Mouse (Mus musculus): ENCODE measurements around the gene Smc1b. TPM values are rescaled to one million over a fixed set of nuclear protein-coding genes. Genes with fewer than 3 reads are reported as not detected.
A peak's percentile ranks its signal among the peaks of the same experiment; 100 is the strongest.

The Smc1b gene
- polyA plus RNA-seq, 1 experiment from 2014 or later, result 0.18 TPM

DNA sequence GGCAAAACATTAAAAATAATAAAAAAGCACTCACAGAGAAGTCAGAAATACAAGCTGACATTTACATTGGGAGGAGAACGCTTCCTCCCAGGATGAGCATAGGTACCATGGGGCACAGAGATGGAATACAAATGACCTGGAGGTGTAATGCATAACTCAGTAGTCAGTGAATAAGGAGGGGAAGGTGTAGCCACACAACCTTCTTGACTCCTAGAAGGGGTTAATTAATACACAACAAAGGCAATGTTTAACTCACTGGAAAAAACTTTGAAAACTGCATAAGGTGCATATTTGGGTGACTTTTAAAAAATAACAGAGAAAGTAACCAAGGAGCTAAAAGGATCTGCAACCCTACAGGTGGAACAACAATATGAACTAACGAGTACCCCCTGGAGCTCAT lies 59.1 kb downstream of the Smc1b start:
- H3K36me3 ChIP-seq, result no peaks in the 10 kb centered on the region
- no peak for ATAC-seq (ENCODE audit: insufficient read depth, low FRiP score, low read depth)
- no peak overlapping the region for H3K27ac ChIP-seq
- no peaks in the 10 kb centered on the region for H3K27me3 ChIP-seq (replicated peaks)
- WGBS, result 79% methylated on average over 2 of the region's 2 CpGs
- no peak overlapping the region for H3K9ac ChIP-seq
- no peaks in the 10 kb centered on the region for H3K4me1 ChIP-seq
- no peaks in the 10 kb centered on the region for H3K9me3 ChIP-seq
- no peak overlapping the region for H3K4me3 ChIP-seq (replicated peaks)
- H3K4me2 ChIP-seq, result no peak overlapping the region

- WGBS, result 18% methylated on average over 2 of the region's 2 CpGs
- Histone ChIP-seq H3K27ac (no peak overlapping the region), H3K36me3 (no peaks in the 10 kb centered on the region), H3K9ac (no peak overlapping the region), H3K4me1 (no peaks in the 10 kb centered on the region), H3K4me2 (no peak overlapping the region), H3K27me3 (replicated peaks) (no peaks in the 10 kb centered on the region), H3K4me3 (replicated peaks) (no peak overlapping the region), H3K9me3 (no peaks in the 10 kb centered on the region)
- ATAC-seq (ENCODE audit: insufficient read depth, low FRiP score, low read depth), result no peak
Measured at GRCm38 (mm10) chr15:85070561-85070960, 61.2 kb downstream of the Smc1b start.

DNA sequence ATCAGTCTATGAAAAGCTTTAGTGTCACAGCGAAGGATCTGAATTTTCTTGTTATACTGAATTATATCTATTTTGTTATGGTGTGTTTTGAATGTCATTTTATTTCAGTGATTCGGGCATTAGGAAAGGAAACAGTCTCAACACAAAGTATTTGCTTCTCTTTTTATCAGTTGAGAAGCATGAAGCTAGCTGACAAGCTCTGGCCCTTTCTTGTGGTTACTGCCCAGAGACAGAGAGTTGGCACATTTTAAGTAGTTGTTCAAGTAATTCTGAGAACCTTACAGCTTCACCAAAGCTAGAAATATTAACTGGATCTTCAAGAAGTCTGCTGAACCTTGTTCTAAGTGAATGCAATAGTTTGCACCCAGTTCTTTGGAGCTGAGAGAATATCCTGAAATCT lies 68.3 kb downstream of the Smc1b start:
- H3K27ac ChIP-seq, result no peak overlapping the region
- H3K4me1 ChIP-seq, result no peaks in the 10 kb centered on the region
- no peaks in the 10 kb centered on the region for H3K27me3 ChIP-seq (replicated peaks)
- 91% methylated on average over 2 of the region's 2 CpGs for WGBS
- no peak for ATAC-seq (ENCODE audit: insufficient read depth, low FRiP score, low read depth)
- no peaks in the 10 kb centered on the region for H3K9me3 ChIP-seq
- H3K9ac ChIP-seq, result no peak overlapping the region
- no peak overlapping the region for H3K4me2 ChIP-seq
- no peak overlapping the region for H3K4me3 ChIP-seq (replicated peaks)
- H3K36me3 ChIP-seq, result peaks cover 5% of the 10 kb centered on the region

- Histone ChIP-seq H3K4me3 (replicated peaks) (no peak overlapping the region), H3K4me2 (no peak overlapping the region), H3K9me3 (no peaks in the 10 kb centered on the region), H3K27me3 (replicated peaks) (no peaks in the 10 kb centered on the region), H3K27ac (no peak overlapping the region), H3K9ac (no peak overlapping the region), H3K4me1 (no peaks in the 10 kb centered on the region), H3K36me3 (peaks cover 31% of the 10 kb centered on the region)
- no peak for ATAC-seq (ENCODE audit: insufficient read depth, low FRiP score, low read depth)
- 85% methylated on average over 4 of the region's 4 CpGs for WGBS
Measured at GRCm38 (mm10) chr15:85055186-85055585, 76.6 kb downstream of the Smc1b start.

DNA sequence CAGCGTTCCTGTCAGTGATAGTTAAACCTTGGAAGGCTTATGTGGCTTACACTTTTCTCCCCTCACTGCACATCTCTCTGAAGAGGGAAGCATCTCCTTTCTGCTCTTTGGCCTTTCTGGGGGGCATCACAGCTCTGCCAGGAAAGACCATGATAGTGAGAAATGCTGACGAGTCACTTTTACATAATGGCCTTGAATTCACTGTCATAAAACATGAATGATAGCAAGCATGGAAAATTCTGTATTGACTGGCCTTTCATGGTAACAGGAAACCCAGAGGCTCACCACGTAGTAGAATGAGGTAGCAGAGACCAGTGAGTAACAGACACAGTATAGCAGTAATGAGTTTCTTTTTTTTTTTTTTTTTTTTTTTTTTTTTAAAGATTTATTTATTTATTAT lies 77.7 kb downstream of the Smc1b start:
- Histone ChIP-seq H3K4me2 (no peak overlapping the region), H3K9me3 (no peaks in the 10 kb centered on the region), H3K27me3 (replicated peaks) (no peaks in the 10 kb centered on the region), H3K36me3 (peaks cover 37% of the 10 kb centered on the region), H3K9ac (no peak overlapping the region), H3K4me3 (replicated peaks) (no peak overlapping the region), H3K4me1 (no peaks in the 10 kb centered on the region), H3K27ac (no peak overlapping the region)
- 92% methylated on average over 3 of the region's 3 CpGs for WGBS
- no peak for ATAC-seq (ENCODE audit: insufficient read depth, low FRiP score, low read depth)

DNA sequence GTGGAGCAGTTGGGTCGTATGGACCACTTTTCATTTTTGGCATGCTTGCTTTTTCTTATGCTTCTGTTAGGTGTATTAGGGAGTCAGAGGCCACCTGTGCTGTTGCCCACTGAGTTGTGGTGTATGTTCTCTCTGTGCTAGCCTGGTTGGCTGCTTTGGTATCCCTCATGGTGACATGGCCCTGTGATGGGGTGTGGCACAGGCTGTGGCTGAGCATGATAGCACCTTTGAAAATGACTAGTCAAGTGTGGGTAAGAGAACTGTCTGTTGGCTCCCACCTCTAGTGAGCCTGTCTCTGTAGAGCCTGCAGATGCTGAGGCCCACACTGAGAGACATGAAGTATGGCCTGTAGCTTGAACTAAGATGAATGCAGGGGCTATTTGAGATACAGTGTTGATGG lies 82.0 kb downstream of the Smc1b start:
- Histone ChIP-seq H3K9ac (no peak overlapping the region), H3K36me3 (peaks cover 48% of the 10 kb centered on the region), H3K9me3 (no peaks in the 10 kb centered on the region), H3K4me1 (no peaks in the 10 kb centered on the region), H3K27ac (no peak overlapping the region), H3K4me3 (replicated peaks) (no peak overlapping the region), H3K4me2 (no peak overlapping the region), H3K27me3 (replicated peaks) (no peaks in the 10 kb centered on the region)
- 93% methylated on average over 1 of the region's 1 CpGs for WGBS
- peak; percentile 53; the same call in 1 of the 2 replicates for ATAC-seq (ENCODE audit: insufficient read depth, low FRiP score, low read depth)

- WGBS, result 84% methylated on average over 4 of the region's 4 CpGs
- Histone ChIP-seq H3K36me3 (peaks cover 36% of the 10 kb centered on the region), H3K27me3 (replicated peaks) (no peaks in the 10 kb centered on the region), H3K4me3 (replicated peaks) (no peak overlapping the region), H3K4me2 (no peak overlapping the region), H3K9ac (no peak overlapping the region), H3K4me1 (0 out of 2 replicates have a peak, but pooled peaks cover 6% of the 10 kb centered on the region), H3K9me3 (no peaks in the 10 kb centered on the region), H3K27ac (no peak overlapping the region)
- no peak for ATAC-seq (ENCODE audit: insufficient read depth, low FRiP score, low read depth)
Measured at GRCm38 (mm10) chr15:85047865-85048264, 83.9 kb downstream of the Smc1b start.

GRCm38 (mm10) chr15:85046230-85046950 lies 85.4 kb downstream of the Smc1b start:
- no peak overlapping the region for H3K27ac ChIP-seq
- no peak overlapping the region for H3K4me3 ChIP-seq (replicated peaks)
- H3K4me1 ChIP-seq, result peaks cover 10% of the 10 kb centered on the region; the same call in 1 of the 2 replicates
- 88% methylated on average over 14 of the region's 14 CpGs for WGBS
- no peak overlapping the region for H3K9ac ChIP-seq
- peaks cover 27% of the 10 kb centered on the region for H3K36me3 ChIP-seq
- H3K9me3 ChIP-seq, result no peaks in the 10 kb centered on the region
- no peak for ATAC-seq (ENCODE audit: insufficient read depth, low FRiP score, low read depth)
- H3K27me3 ChIP-seq (replicated peaks), result no peaks in the 10 kb centered on the region
- H3K4me2 ChIP-seq, result no peak overlapping the region

- no peak for ATAC-seq (ENCODE audit: insufficient read depth, low FRiP score, low read depth)
- peak overlapping the region; percentile 21 for H3K4me2 ChIP-seq
- peaks cover 10% of the 10 kb centered on the region; the same call in 1 of the 2 replicates for H3K4me1 ChIP-seq
- no peak overlapping the region for H3K4me3 ChIP-seq (replicated peaks)
- H3K9ac ChIP-seq, result no peak overlapping the region
- H3K36me3 ChIP-seq, result peaks cover 11% of the 10 kb centered on the region
- no peaks in the 10 kb centered on the region for H3K27me3 ChIP-seq (replicated peaks)
- H3K9me3 ChIP-seq, result no peaks in the 10 kb centered on the region
- no peak overlapping the region for H3K27ac ChIP-seq
- WGBS, result 67% methylated on average over 5 of the region's 5 CpGs
Measured at GRCm38 (mm10) chr15:85043761-85044160, 88.0 kb downstream of the Smc1b start.

GRCm38 (mm10) chr15:85043116-85043515 lies 88.6 kb downstream of the Smc1b start:
- peaks cover 12% of the 10 kb centered on the region for H3K4me1 ChIP-seq
- H3K36me3 ChIP-seq, result peaks cover 5% of the 10 kb centered on the region; the same call in 1 of the 2 replicates
- H3K9me3 ChIP-seq, result no peaks in the 10 kb centered on the region
- H3K4me2 ChIP-seq, result peak overlapping the region; percentile 21
- H3K27ac ChIP-seq, result peak overlapping the region; percentile 72
- WGBS, result 48% methylated on average over 5 of the region's 5 CpGs
- H3K27me3 ChIP-seq (replicated peaks), result no peaks in the 10 kb centered on the region
- H3K4me3 ChIP-seq (replicated peaks), result no peak overlapping the region
- ATAC-seq (ENCODE audit: insufficient read depth, low FRiP score, low read depth), result no peak
- H3K9ac ChIP-seq, result no peak overlapping the region

GRCm38 (mm10) chr15:85042361-85042954 lies 89.3 kb downstream of the Smc1b start:
- Histone ChIP-seq H3K4me3 (replicated peaks) (no peak overlapping the region), H3K4me2 (no peak overlapping the region), H3K9ac (no peak overlapping the region), H3K27me3 (replicated peaks) (no peaks in the 10 kb centered on the region), H3K9me3 (no peaks in the 10 kb centered on the region), H3K36me3 (peaks cover 4% of the 10 kb centered on the region; the same call in 1 of the 2 replicates), H3K27ac (peak overlapping the region; percentile 72), H3K4me1 (peaks cover 19% of the 10 kb centered on the region)
- ATAC-seq (ENCODE audit: insufficient read depth, low FRiP score, low read depth), result peak; percentile 76
- WGBS, result 14% methylated on average over 4 of the region's 4 CpGs

DNA sequence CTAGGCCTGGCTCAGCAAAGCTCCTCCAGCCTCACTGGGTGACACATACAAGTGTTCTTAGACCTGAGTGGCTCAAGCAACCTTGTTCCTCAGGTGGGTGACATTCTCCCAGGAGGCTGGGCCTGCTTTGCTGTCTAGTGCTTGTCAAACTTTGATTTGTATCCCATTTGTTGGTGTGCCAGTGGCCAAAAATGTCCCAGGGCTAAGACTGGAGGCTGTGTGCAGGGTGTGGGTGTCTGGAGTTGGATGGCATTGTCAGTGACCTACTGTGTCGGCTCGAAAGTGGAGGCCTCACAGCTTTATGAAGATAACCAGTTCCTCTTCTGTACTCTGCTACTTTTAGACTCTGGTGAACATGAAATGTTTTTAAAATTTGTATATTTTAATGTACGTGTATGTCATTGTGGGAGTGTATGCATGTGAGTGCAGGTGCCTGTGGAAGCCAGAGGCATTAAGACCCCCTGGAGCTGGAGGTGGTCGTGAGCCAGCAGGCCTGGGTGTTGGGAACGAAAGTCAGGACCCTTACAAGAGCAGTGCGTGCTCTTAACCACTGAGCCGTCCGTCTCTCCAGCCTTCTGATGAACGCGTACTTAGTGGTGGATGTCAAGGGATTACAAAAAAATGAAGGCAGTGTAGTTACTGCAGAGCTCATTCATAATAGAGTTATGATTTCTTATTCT lies 90.1 kb downstream of the Smc1b start:
- WGBS, result 67% methylated on average over 10 of the region's 10 CpGs

More for the DNA sequence above, 90.1 kb downstream of the Smc1b start:
- no peak overlapping the region for H3K4me3 ChIP-seq (replicated peaks)
- no peaks in the 10 kb centered on the region; the same call in 1 of the 2 replicates for H3K36me3 ChIP-seq
- H3K4me2 ChIP-seq, result no peak overlapping the region
- peaks cover 22% of the 10 kb centered on the region for H3K4me1 ChIP-seq
- no peaks in the 10 kb centered on the region for H3K9me3 ChIP-seq
- H3K27ac ChIP-seq, result peak overlapping the region; percentile 72
- H3K9ac ChIP-seq, result no peak overlapping the region
- ATAC-seq (ENCODE audit: insufficient read depth, low FRiP score, low read depth), result no peak
- H3K27me3 ChIP-seq (replicated peaks), result no peaks in the 10 kb centered on the region
